Mouse (Mus musculus) heart, embryonic 12.5 days (tissue): ENCODE data around the gene Srp14. TPM values are rescaled to one million over a fixed set of nuclear protein-coding genes. Genes with fewer than 3 reads are reported as not detected.

Experiments used
- ATAC-seq: fragments of 200-750 bp; cut with Nextera tagmentation; 2 replicates; pipeline ENCODE4 v1.8.0; 2017; ENCODE audit warnings: moderate TSS enrichment, moderate library complexity; ENCODE audit not compliant: insufficient number of reproducible peaks, low FRiP score
- H3K27ac ChIP-seq: fragments of 300-500 bp; sonication (generic); 2 replicates; pipeline ENCODE4 v1.5.1; 2016; ENCODE audit warnings: mild to moderate bottlenecking, moderate library complexity; ENCODE audit not compliant: poor library complexity, severe bottlenecking
- H3K27me3 ChIP-seq: fragments of 300-500 bp; sonication (generic); replicated peaks from 2 replicates; pipeline ENCODE4 v1.6.1; 2016; ENCODE audit warnings: mild to moderate bottlenecking, moderate library complexity
- H3K36me3 ChIP-seq: fragments of 300-500 bp; sonication (generic); 2 replicates; pipeline ENCODE4 v1.6.1; 2016; ENCODE audit warnings: mild to moderate bottlenecking, moderate library complexity
- H3K4me1 ChIP-seq: fragments of 300-500 bp; sonication (generic); replicated peaks from 2 replicates; pipeline ENCODE4 v1.6.1; 2016; ENCODE audit warnings: mild to moderate bottlenecking
- H3K4me2 ChIP-seq: fragments of 300-500 bp; sonication (generic); 2 replicates; pipeline ENCODE4 v1.6.1; 2016; ENCODE audit warnings: mild to moderate bottlenecking, moderate library complexity
- H3K4me3 ChIP-seq: fragments of 300-500 bp; sonication (generic); 2 replicates; pipeline ENCODE4 v1.5.1; 2016; ENCODE audit warnings: mild to moderate bottlenecking
- H3K9ac ChIP-seq: fragments of 300-500 bp; sonication (generic); 2 replicates; pipeline ENCODE4 v1.6.1; 2016; ENCODE audit warnings: mild to moderate bottlenecking, moderate library complexity
- H3K9me3 ChIP-seq: fragments of 300-500 bp; sonication (generic); replicated peaks from 2 replicates; pipeline ENCODE4 v1.6.1; 2016; ENCODE audit warnings: mild to moderate bottlenecking, moderate library complexity
- WGBS: fragments of 180-500 bp; shearing (Covaris S2); methylation state at CpG from one replicate; pipeline ENCODE4 v1.1.7; 2016; 5-methylcytosine and 5-hydroxymethylcytosine counted together
- polyA plus RNA-seq: library from polyadenylated mRNA; unstranded; fragments of >200 nt; fragmentation: Nextera tagmentation; extraction: Ambion mirVana; gene quantifications from 2 replicates; pipeline ENCODE4 v1.2.1, GENCODE M21; 2016

Srp14 gene
- polyA plus RNA-seq, 1 experiment from 2014 or later = 198 TPM

- ATAC-seq = no peak
- H3K27me3 ChIP-seq = no peaks in the 10 kb centered on the region
- H3K9me3 ChIP-seq = peaks cover 7% of the 10 kb centered on the region; the same call in 1 of the 2 replicates
- H3K4me2 ChIP-seq = no peak overlapping the region
- no peak overlapping the region for H3K9ac ChIP-seq
- H3K4me3 ChIP-seq = no peak overlapping the region
- 69% methylated on average over 3 of the region's 3 CpGs for WGBS
- no peaks in the 10 kb centered on the region for H3K36me3 ChIP-seq
- no peak overlapping the region for H3K27ac ChIP-seq
- peaks cover 24% of the 10 kb centered on the region for H3K4me1 ChIP-seq
Observed at GRCm38 (mm10) chr2:118487806-118488205, 8.3 kb upstream of the Srp14 start.

DNA sequence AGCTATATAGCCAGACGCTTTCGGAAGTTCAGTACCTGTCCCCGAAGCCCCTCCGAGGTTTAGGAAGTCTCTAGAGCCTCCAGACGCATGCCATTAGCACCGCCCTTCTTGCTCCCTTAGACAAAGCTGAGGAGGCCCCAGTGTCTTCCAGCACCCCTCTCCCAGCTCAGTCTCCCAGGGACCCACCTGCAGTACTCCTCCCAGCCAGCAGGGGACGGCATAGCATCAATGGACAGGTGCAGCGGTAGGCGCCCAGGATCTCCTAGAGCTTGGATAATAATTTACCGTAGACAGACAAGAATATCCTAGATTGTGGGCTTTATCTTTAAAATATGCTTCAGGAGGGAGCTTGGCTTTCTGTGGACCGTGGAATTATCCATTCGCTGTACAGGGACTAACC is 7.4 kb upstream of the Srp14 start:
- Histone ChIP-seq H3K36me3 (no peaks in the 10 kb centered on the region), H3K4me1 (peaks cover 24% of the 10 kb centered on the region), H3K4me2 (no peak overlapping the region), H3K9me3 (peaks cover 7% of the 10 kb centered on the region; the same call in 1 of the 2 replicates), H3K27me3 (no peaks in the 10 kb centered on the region), H3K4me3 (no peak overlapping the region), H3K9ac (no peak overlapping the region), H3K27ac (no peak overlapping the region)
- 16% methylated on average over 12 of the region's 12 CpGs for WGBS
- no peak for ATAC-seq

DNA sequence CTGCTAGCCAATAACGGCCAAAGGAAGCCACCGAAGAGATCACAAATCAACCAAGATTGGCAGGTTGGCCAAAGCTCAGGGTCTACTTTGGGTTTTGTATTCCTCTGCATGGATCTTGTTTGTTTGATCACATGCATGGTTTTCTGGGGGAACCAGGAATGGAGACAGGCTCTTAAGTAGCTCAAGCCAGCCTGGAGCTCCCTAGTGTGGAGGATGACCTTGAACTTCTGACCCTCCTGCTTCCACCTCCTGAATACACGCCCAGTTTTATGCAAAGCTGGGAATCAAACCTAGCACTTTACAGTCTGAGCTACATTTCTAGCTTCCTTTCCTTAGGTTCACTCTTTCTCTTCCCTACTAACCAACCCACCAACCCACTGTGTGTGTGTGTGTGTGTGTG is 5.9 kb upstream of the Srp14 start:
- no peak for ATAC-seq
- no peaks in the 10 kb centered on the region for H3K36me3 ChIP-seq
- H3K9ac ChIP-seq = no peak overlapping the region
- H3K9me3 ChIP-seq = peaks cover 7% of the 10 kb centered on the region; the same call in 1 of the 2 replicates
- H3K4me2 ChIP-seq = no peak overlapping the region
- no peaks in the 10 kb centered on the region for H3K27me3 ChIP-seq
- no peak overlapping the region for H3K4me3 ChIP-seq
- peaks cover 10% of the 10 kb centered on the region for H3K4me1 ChIP-seq
- H3K27ac ChIP-seq = no peak overlapping the region
- 78% methylated on average over 3 of the region's 3 CpGs for WGBS

DNA sequence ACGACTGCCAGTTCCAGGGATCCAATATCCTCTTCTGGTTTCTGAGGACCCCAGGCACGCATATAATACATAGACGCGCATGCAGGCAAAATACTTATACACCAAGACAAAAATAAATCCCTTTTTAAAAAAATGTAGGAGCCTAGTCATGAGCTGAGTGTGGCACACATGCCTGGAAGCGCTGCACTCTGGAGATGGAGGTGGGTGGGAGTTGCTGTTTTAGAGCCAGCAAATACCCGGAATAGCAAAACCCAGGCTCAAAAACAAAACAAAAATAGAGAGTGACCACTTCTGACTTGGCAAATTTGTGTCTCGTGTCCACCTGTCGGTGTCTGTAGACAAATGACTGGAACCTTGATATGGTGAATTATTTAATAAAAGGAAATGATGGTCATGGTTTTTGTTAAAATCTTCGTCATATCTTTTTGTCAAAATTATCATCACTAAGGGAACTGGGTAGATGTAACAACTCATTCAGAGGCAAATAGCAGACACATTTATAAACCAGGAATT is 4.9 kb upstream of the Srp14 start:
- peaks cover 7% of the 10 kb centered on the region; the same call in 1 of the 2 replicates for H3K9me3 ChIP-seq
- ATAC-seq = no peak
- H3K4me1 ChIP-seq = no peaks in the 10 kb centered on the region; the same call in 1 of the 2 replicates
- no peak overlapping the region for H3K4me3 ChIP-seq
- no peaks in the 10 kb centered on the region for H3K36me3 ChIP-seq
- 72% methylated on average over 9 of the region's 9 CpGs for WGBS
- no peak overlapping the region for H3K4me2 ChIP-seq
- H3K9ac ChIP-seq = no peak overlapping the region
- H3K27ac ChIP-seq = no peak overlapping the region
- H3K27me3 ChIP-seq = no peaks in the 10 kb centered on the region

- H3K27me3 ChIP-seq = no peaks in the 10 kb centered on the region
- no peak overlapping the region for H3K4me3 ChIP-seq
- H3K36me3 ChIP-seq = no peaks in the 10 kb centered on the region
- peaks cover 3% of the 10 kb centered on the region; the same call in 1 of the 2 replicates for H3K9me3 ChIP-seq
- no peak for ATAC-seq
- WGBS = 73% methylated on average over 5 of the region's 5 CpGs
- H3K27ac ChIP-seq = no peak overlapping the region
- H3K4me2 ChIP-seq = no peak overlapping the region
- no peak overlapping the region for H3K9ac ChIP-seq
- H3K4me1 ChIP-seq = peaks cover 8% of the 10 kb centered on the region
Observed at GRCm38 (mm10) chr2:118483032-118483431, 3.5 kb upstream of the Srp14 start.

DNA sequence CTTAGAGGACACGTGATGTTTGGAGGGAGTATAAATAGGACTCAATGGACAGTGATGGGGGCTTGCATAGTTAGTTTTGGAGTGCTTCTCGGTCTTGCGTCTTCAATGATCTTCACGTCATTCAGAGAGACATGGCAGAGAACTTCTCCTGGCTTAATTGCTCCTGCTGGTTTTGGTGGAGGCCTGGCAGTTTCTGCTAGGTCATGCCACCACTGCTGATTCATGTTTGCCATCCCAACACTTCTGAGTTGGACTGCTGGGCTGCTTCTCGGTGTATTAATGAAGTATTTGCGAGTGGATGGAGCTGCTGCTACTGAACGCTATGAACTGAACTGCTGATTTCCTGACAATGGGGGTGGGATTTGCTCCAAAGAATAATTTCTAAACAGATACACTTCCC is 1.4 kb upstream of the Srp14 start:
- H3K9ac ChIP-seq = no peak overlapping the region

GRCm38 (mm10) chr2:118478833-118479549 is 520 bp downstream of the Srp14 start:
- Histone ChIP-seq H3K4me2 (peak overlapping the region; percentile 86), H3K9ac (peak overlapping the region; percentile 90), H3K27ac (peak overlapping the region; percentile 85), H3K4me1 (peaks cover 12% of the 10 kb centered on the region), H3K4me3 (peak overlapping the region; percentile 96), H3K36me3 (peaks cover 32% of the 10 kb centered on the region), H3K9me3 (no peaks in the 10 kb centered on the region), H3K27me3 (no peaks in the 10 kb centered on the region)
- ATAC-seq = peak; percentile 67; the same call in 1 of the 2 replicates
- 2% methylated on average over 52 of the region's 52 CpGs for WGBS

More for the DNA sequence above, 1.4 kb upstream of the Srp14 start:
- no peaks in the 10 kb centered on the region for H3K27me3 ChIP-seq
- H3K9me3 ChIP-seq = no peaks in the 10 kb centered on the region
- no peak overlapping the region for H3K27ac ChIP-seq
- peaks cover 16% of the 10 kb centered on the region for H3K36me3 ChIP-seq
- H3K4me3 ChIP-seq = no peak overlapping the region
- WGBS = 86% methylated on average over 7 of the region's 7 CpGs
- H3K4me1 ChIP-seq = peaks cover 12% of the 10 kb centered on the region
- no peak overlapping the region for H3K4me2 ChIP-seq
- ATAC-seq = no peak

DNA sequence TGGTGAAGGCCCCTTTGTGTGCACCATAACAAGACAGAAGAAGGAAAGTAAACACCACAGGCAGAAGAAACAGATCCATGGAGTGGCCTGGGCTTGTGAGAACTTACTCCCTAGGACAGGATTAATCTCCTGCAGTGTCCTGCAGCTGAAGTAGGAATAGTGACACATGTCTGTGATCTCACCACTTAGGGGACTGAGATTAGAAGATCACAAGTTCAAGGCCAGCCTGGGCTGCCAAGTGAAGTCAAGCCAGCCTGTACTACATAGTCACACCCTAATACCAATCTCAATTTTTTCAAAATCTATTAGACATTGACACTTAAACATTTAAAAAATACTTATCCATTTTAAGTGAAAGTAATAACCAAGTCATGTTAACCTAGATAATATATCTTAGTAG is 11.2 kb downstream of the Srp14 start:
- no peaks in the 10 kb centered on the region for H3K9me3 ChIP-seq
- no peak overlapping the region for H3K4me3 ChIP-seq
- ATAC-seq = no peak
- no peak overlapping the region for H3K27ac ChIP-seq
- H3K4me1 ChIP-seq = no peaks in the 10 kb centered on the region
- H3K4me2 ChIP-seq = no peak overlapping the region
- no peak overlapping the region for H3K9ac ChIP-seq
- peaks cover 84% of the 10 kb centered on the region for H3K36me3 ChIP-seq
- no peaks in the 10 kb centered on the region for H3K27me3 ChIP-seq

DNA sequence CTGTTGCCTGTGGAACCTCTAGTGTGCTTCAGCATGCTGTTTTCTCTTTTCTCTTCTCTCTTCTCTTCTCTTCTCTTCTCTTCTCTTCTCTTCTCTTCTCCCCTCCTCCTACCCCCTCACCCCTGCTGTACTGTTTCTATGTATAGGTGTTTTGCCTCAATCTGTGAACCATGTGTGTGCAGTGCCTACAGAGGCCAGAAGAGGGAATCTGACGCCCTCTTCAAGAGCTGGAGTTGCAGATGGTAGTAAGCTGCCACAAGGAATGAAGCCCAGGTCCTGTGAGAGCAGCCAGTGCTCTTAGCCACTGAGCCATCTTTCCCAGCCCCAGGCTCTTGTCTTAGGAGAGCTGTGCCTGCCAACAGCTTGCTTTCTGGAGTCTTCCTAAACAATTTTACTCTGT is 12.9 kb downstream of the Srp14 start:
- H3K4me3 ChIP-seq = no peak overlapping the region
- WGBS = 39% methylated on average over 1 of the region's 1 CpGs
- H3K4me1 ChIP-seq = peaks cover under 1% of the 10 kb centered on the region
- no peak overlapping the region for H3K27ac ChIP-seq
- H3K4me2 ChIP-seq = no peak overlapping the region
- no peaks in the 10 kb centered on the region for H3K9me3 ChIP-seq
- H3K36me3 ChIP-seq = peaks cover 84% of the 10 kb centered on the region
- no peaks in the 10 kb centered on the region for H3K27me3 ChIP-seq
- H3K9ac ChIP-seq = no peak overlapping the region
- ATAC-seq = no peak

- Histone ChIP-seq H3K36me3 (peaks cover 82% of the 10 kb centered on the region), H3K4me3 (no peak overlapping the region), H3K27me3 (no peaks in the 10 kb centered on the region), H3K27ac (no peak overlapping the region), H3K9me3 (no peaks in the 10 kb centered on the region), H3K4me1 (peaks cover 4% of the 10 kb centered on the region), H3K4me2 (no peak overlapping the region), H3K9ac (no peak overlapping the region)
- no peak for ATAC-seq
- WGBS = 74% methylated on average over 2 of the region's 2 CpGs
Observed at GRCm38 (mm10) chr2:118465894-118466293, 13.6 kb downstream of the Srp14 start.

- Histone ChIP-seq H3K36me3 (peaks cover 75% of the 10 kb centered on the region), H3K9ac (no peak overlapping the region), H3K9me3 (no peaks in the 10 kb centered on the region), H3K27me3 (no peaks in the 10 kb centered on the region), H3K4me2 (no peak overlapping the region), H3K27ac (no peak overlapping the region), H3K4me1 (peaks cover 4% of the 10 kb centered on the region), H3K4me3 (no peak overlapping the region)
- 80% methylated on average over 3 of the region's 3 CpGs for WGBS
- no peak for ATAC-seq
Observed at GRCm38 (mm10) chr2:118464450-118464849, 15.1 kb downstream of the Srp14 start.
